Mouse (Mus musculus) brain, embryonic 14.5 days (tissue): ENCODE measurements around the gene Sgms2. TPM values are rescaled to one million over a fixed set of nuclear protein-coding genes. Genes with fewer than 3 reads are reported as not detected.
"Not testable (repeated sequence)": the region's sequence is repeated elsewhere in the genome, so short reads cannot be mapped to it uniquely, and the experiment has no call there.

ENCODE experiments used
- DNase-seq: peaks from one replicate; pipeline ENCODE4 v3.0.0-alpha.2; 2011; ENCODE audit warnings: low read depth
- CTCF ChIP-seq: fragments of 200-500 bp; IDR thresholded peaks from 2 replicates; pipeline ENCODE4 v1.5.1; 2012; ENCODE audit warnings: inconsistent platforms, mild to moderate bottlenecking, moderate library complexity, borderline replicate concordance; ENCODE audit not compliant: insufficient read depth, insufficient read length; ENCODE audit errors: extremely low read depth
- POLR2A ChIP-seq: fragments of 200-500 bp; IDR thresholded peaks from 2 replicates; pipeline ENCODE4 v1.6.1; 2012; ENCODE audit warnings: mild to moderate bottlenecking, inconsistent platforms, borderline replicate concordance; ENCODE audit not compliant: poor library complexity, insufficient read depth, insufficient read length, severe bottlenecking; ENCODE audit errors: extremely low read depth
- polyA plus RNA-seq: library from polyadenylated mRNA; depleted of rRNA; stranded (reverse); fragments of >200 nt; gene quantifications from 2 replicates; pipeline ENCODE4 v1.2.3, GENCODE M21; 2012

Sgms2 gene
- polyA plus RNA-seq, 1 experiment, result 3.3 TPM

- TF ChIP-seq POLR2A (no peak), CTCF (no peak)
Measured at GRCm38 (mm10) chr3:131349013-131349412, 142.2 kb downstream of the Sgms2 start.

GRCm38 (mm10) chr3:131348579-131348950 is 142.6 kb downstream of the Sgms2 start:
- no peak for TF ChIP-seq CTCF
- DNase-seq, result no peak

More at GRCm38 (mm10) chr3:131349013-131349412, 142.2 kb downstream of the Sgms2 start:
- DNase-seq, result no peak

- peak; percentile 32 for DNase-seq
- TF ChIP-seq POLR2A, result no peak
- peak; percentile 56 for TF ChIP-seq CTCF
Measured at GRCm38 (mm10) chr3:131347831-131348578, 143.2 kb downstream of the Sgms2 start.

- TF ChIP-seq CTCF (no peak), POLR2A (no peak)
- DNase-seq, result no peak
Measured at GRCm38 (mm10) chr3:131345903-131346302, 145.3 kb downstream of the Sgms2 start.

DNA sequence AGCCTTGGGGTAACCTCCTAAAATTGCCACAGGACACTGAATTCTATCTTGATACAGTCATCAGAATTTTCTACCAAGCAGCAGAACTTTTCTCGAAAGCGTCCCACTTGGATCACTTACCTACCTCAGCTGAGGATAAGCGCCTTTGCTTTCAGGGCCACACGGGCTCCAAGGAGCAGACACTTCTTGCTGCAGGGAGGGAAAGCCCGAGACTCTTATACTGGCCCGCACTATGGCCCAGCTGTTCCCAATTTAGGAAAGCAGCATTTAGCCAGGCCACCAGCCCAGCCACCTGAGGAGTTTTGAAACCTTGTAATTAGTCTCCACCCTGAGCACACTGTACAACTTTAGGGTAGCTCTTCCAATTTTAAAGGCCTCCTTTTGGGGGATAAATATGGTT is 147.9 kb downstream of the Sgms2 start:
- no peak for DNase-seq
- no peak for TF ChIP-seq POLR2A
- TF ChIP-seq CTCF, result no peak

DNA sequence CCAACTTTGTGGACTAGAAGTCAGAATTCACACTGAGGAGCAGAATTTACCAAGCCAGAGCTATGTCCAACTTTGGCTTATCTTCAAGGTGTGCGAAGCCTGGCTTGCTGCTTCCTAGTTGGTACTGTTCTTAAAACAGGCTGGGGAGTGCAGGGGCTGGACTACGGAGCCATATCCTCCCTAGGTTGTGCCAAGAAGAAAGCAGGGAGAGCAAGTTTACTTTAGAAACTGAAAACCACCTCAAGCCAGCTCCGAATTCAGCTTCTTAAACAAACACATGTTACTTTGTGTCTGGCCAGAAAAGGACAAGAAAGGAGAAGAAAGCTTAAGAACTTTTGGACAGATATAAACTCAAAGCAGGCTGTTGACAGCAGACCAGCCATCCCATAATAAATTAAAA is 150.3 kb downstream of the Sgms2 start:
- no peak for TF ChIP-seq CTCF
- no peak for TF ChIP-seq POLR2A
- DNase-seq, result no peak

GRCm38 (mm10) chr3:131339280-131339679 is 151.9 kb downstream of the Sgms2 start:
- TF ChIP-seq CTCF, result no peak
- no peak for TF ChIP-seq POLR2A
- peak; percentile 41 for DNase-seq

DNA sequence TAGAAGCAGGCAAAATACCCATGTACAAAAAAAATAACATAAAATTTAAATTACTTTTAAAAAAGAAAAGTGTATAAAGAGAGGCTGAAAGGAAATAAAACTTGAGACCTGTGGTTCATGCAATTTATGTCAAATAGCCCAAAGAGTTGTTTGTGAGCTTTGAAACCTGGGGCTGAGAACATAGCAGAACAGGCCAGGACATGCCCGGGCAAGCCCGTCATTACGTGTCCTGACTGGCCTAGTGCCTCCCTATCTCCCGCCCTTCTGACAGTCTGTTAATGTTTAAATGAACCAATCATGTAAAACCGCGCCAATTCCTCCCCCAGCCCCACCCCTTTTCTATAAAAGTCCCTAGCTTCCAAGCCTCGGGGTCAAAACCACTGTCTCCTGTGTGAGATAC is 153.5 kb downstream of the Sgms2 start:
- not testable (repeated sequence) for DNase-seq

DNA sequence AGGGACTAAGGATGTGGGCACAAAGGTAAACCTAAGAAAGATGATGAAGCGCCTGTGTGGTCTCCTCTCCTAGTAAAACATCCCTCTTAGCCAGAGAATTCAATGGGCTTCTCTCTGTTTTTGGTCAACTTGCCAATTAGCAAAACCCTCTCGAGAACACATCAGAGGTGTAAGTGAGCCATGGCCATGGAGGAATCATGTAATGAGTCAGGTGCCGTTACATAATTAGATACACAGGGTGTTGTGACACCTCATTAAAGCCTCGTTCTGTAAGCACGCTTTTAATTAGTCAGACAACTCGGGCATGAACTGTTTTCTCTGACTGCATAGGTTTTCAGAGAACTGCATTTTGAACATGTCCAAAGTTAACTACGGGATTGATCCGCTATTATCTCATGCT is 154.6 kb downstream of the Sgms2 start:
- TF ChIP-seq POLR2A, result no peak
- TF ChIP-seq CTCF, result no peak
- peak; percentile 84 for DNase-seq

- no peak for TF ChIP-seq POLR2A
- TF ChIP-seq CTCF, result no peak
- no peak for DNase-seq
Measured at GRCm38 (mm10) chr3:131335117-131335547, 156.1 kb downstream of the Sgms2 start.

- TF ChIP-seq POLR2A (no peak), CTCF (no peak)
- DNase-seq, result no peak
Measured at GRCm38 (mm10) chr3:131327189-131327588, 164.0 kb downstream of the Sgms2 start.

DNA sequence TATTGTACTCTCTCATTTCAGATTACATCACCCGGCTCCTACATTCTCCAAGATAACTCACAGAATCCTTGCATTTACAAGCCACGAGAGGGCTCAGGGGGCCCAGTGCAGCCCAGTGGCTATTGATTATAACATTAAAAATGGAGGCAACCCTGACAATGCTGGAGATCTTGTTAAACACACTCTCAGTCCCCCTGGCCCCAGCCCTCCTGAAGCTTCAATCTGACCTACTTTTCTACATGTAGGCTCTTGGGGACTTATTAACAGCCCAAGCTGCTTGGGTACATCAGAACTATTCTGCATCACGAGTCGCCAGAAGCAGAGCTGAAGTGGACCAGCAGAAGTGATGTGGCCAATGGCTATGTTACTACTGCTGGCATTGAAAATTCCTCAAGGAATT is 164.6 kb downstream of the Sgms2 start:
- TF ChIP-seq CTCF (no peak), POLR2A (no peak)
- DNase-seq, result peak; percentile 22
